Mouse (Mus musculus) cortical plate, adult 2 months (tissue): ENCODE measurements around the gene Rpl7l1. TPM values are rescaled to one million over a fixed set of nuclear protein-coding genes. Genes with fewer than 3 reads are reported as not detected.

ENCODE experiments used
- H3K27ac ChIP-seq: fragments of 200-500 bp; 2 replicates; pipeline ENCODE4 v1.5.1; 2012; ENCODE audit warnings: low read length, control low read depth, inconsistent platforms; ENCODE audit not compliant: insufficient read depth
- H3K4me1 ChIP-seq: fragments of 200-500 bp; 2 replicates; pipeline ENCODE4 v1.6.1; 2011; ENCODE audit warnings: low read length; ENCODE audit not compliant: control insufficient read depth, insufficient read depth
- H3K4me3 ChIP-seq: fragments of 200-500 bp; 2 replicates; pipeline ENCODE4 v1.5.1; 2011; ENCODE audit warnings: mild to moderate bottlenecking, low read length, control low read depth; ENCODE audit not compliant: insufficient read depth
- CTCF ChIP-seq: fragments of 200-500 bp; IDR thresholded peaks from 2 replicates; pipeline ENCODE4 v1.5.1; 2011; ENCODE audit warnings: mild to moderate bottlenecking, control low read depth, low read length; ENCODE audit not compliant: insufficient read depth; ENCODE audit errors: extremely low read depth
- POLR2A ChIP-seq: fragments of 200-500 bp; IDR thresholded peaks from 2 replicates; pipeline ENCODE4 v1.6.1; 2011; ENCODE audit warnings: mild to moderate bottlenecking, low read length, control low read depth; ENCODE audit not compliant: insufficient read depth; ENCODE audit errors: extremely low read depth
- polyA plus RNA-seq: library from polyadenylated mRNA; depleted of rRNA; stranded (reverse); fragments of >200 nt; gene quantifications from 2 replicates; pipeline ENCODE4 v1.2.3, GENCODE M21; 2012

Rpl7l1 gene
- polyA plus RNA-seq, 1 experiment = 43.6 TPM

DNA sequence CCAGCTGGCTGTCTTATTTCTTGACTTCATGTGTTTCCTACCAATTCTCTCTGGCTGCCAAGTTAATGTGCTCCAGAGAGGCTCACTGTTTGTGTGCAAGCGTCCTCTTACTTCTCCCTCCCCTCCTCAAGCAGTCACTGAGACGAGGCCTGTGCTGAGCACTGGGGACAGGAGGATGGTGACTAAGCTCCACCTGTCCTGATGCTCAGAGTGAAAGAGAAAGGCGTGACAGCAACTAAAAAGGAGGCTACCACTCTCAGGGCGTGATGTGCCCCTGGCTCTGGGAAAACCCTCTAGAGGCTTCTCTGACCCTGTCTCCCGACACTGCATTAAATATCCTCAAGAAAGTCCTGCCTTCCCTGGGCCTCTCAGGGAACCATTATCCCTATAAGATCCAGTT is 33.2 kb downstream of the Rpl7l1 start:
- H3K4me1 ChIP-seq = peaks cover 3% of the 10 kb centered on the region; the same call in 1 of the 2 replicates
- TF ChIP-seq CTCF (no peak), POLR2A (no peak)
- no peak overlapping the region for H3K27ac ChIP-seq
- H3K4me3 ChIP-seq = no peak overlapping the region

DNA sequence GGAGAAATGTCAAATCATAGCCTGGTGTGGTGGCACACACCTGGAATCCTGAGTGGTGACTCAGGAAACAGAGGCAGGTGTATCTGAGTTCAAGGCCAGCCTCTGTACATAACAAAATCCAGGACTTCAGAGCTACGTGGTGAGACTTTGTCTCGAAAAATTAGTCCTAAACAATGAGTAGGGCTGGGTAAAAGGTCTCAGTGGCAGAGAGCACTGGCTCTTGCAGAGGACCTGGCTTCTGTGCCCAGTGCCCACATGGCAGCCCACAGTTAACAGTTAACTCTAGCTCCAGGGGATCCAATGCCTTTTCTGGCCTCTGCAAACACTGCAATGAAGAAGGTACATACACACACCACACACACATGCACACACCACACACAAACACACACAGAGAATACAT is 34.7 kb downstream of the Rpl7l1 start:
- Histone ChIP-seq H3K4me1 (peaks cover 3% of the 10 kb centered on the region; the same call in 1 of the 2 replicates), H3K27ac (no peak overlapping the region), H3K4me3 (no peak overlapping the region)
- TF ChIP-seq POLR2A (no peak), CTCF (no peak)

DNA sequence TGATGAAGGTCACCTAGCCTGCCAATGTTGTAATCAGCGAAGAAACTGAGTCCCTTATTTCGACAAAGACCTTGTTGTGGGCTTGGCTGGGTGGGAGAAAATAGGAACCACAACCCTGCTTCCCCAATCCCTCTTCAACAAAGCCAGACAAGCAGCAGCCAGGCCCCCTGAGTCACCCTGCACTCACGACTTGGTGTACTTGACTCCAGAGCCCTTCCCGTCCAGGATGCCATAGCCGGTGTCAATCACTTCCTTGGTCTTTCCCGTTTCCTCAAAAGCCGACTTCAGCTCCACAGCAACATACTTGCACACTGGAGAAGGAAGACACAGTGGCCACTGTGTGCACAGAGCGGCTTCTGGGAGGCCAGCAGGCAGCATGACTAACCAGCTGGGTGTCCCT is 35.2 kb downstream of the Rpl7l1 start:
- TF ChIP-seq POLR2A (no peak), CTCF (no peak)
- Histone ChIP-seq H3K4me1 (peaks cover 3% of the 10 kb centered on the region; the same call in 1 of the 2 replicates), H3K27ac (no peak overlapping the region), H3K4me3 (no peak overlapping the region)

DNA sequence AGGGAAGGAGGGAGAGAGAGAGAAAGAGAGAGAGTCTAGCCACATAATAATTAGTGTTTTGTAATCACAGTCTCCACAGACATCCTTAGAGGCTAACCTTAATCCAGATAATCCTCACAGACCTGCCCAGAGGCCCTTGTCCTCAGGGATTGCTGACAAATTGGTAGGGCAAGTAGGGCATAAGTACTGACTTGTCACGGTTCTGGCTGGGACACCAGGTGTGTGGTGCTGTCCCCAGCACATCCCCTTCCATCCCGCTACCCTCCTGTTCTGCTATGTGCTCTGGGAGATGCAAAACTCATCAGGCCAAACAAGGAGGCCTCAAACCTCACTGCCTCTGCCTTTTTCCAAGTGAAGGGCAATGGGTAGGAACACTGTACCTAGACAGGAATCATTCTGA is 37.0 kb downstream of the Rpl7l1 start:
- Histone ChIP-seq H3K4me1 (no peaks in the 10 kb centered on the region), H3K4me3 (no peak overlapping the region), H3K27ac (no peak overlapping the region)
- TF ChIP-seq POLR2A (no peak), CTCF (no peak)

GRCm38 (mm10) chr17:46742986-46743385 is 39.5 kb downstream of the Rpl7l1 start:
- TF ChIP-seq POLR2A = no peak
- H3K27ac ChIP-seq = no peak overlapping the region

DNA sequence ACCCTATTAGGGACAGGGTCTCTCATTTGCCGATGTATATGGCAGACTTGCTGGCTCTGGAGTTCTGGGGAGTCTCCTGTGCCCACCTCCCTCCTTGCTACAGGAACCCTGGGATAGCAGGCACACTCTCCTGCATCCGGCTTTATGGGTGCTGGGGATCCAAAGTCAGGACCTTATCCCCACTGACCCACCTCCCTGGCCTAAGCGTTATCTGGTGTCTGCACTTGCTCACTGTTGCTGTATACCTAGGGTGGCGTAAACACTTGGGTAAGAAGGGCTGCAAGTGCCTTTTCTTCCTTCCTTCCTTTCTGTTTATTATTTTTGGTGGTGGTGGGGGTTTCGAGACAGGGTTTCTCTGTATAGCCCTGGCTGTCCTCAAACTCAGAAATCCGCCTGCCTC is 41.2 kb downstream of the Rpl7l1 start:
- Histone ChIP-seq H3K4me3 (no peak overlapping the region), H3K27ac (no peak overlapping the region), H3K4me1 (no peaks in the 10 kb centered on the region)
- TF ChIP-seq POLR2A = no peak
- no peak for TF ChIP-seq CTCF

More at GRCm38 (mm10) chr17:46742986-46743385, 39.5 kb downstream of the Rpl7l1 start:
- Histone ChIP-seq H3K4me3 (no peak overlapping the region), H3K4me1 (no peaks in the 10 kb centered on the region)

DNA sequence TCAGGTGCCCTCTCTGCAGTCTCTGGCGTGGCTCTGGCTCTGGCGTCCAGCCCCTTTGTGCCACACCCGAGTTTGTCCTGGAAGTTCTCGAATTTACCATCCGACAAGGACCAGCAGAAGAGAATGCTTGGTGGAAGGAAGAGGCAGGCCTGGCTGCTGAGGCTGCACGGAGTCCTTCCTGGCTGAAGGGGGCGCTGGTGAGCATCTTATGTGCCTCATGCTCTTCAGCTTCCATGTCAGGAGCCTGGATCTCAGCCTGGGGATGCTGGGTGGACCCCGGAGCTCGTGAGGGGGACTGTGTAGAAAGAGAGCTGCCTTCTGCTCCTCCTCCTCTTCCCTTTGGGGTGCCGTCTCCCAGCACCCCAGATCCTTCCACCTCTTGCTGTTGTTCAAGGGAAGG is 46.3 kb downstream of the Rpl7l1 start:
- Histone ChIP-seq H3K27ac (no peak overlapping the region), H3K4me1 (no peaks in the 10 kb centered on the region), H3K4me3 (no peak overlapping the region)
- TF ChIP-seq CTCF = peak; percentile 42
- TF ChIP-seq POLR2A = no peak

GRCm38 (mm10) chr17:46735287-46735686 is 47.2 kb downstream of the Rpl7l1 start:
- TF ChIP-seq POLR2A (no peak), CTCF (no peak)
- Histone ChIP-seq H3K4me1 (no peaks in the 10 kb centered on the region), H3K4me3 (no peak overlapping the region), H3K27ac (no peak overlapping the region)

- no peaks in the 10 kb centered on the region for H3K4me1 ChIP-seq
- TF ChIP-seq CTCF (no peak), POLR2A (no peak)
- no peak overlapping the region for H3K27ac ChIP-seq
- H3K4me3 ChIP-seq = no peak overlapping the region
Observed at GRCm38 (mm10) chr17:46734055-46734454, 48.4 kb downstream of the Rpl7l1 start.

- TF ChIP-seq POLR2A (no peak), CTCF (no peak)
- Histone ChIP-seq H3K27ac (no peak within 1 kb of the TSS), H3K4me1 (no peaks in the 10 kb centered on the region), H3K4me3 (no peak within 1 kb of the TSS)
Observed at GRCm38 (mm10) chr17:46728904-46729318, 53.6 kb downstream of the Rpl7l1 start, which contains the start of gene Gnmt. Gene Gnmt, minus strand, starts transcription at chr17:46729168.

DNA sequence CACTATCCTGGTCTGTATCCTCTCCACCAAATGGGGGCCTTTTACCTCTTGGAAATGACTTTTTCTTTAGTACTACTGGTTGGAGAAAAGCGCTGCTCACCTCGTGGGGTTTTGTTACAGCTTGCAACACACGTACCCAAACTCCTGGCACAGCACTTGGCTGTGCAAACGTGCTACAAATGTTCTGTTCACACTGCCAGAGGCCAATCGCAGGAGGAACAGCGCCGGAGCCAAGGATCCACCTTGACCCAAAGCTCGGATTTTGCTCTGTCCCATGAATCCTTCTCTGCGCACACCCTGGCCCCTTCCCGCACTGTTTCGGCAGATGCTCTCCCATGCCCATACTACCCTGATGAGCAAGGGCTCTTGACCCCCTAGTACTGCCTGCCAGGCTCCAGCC is 54.0 kb downstream of the Rpl7l1 start:
- Histone ChIP-seq H3K4me3 (no peak overlapping the region), H3K4me1 (no peaks in the 10 kb centered on the region), H3K27ac (no peak overlapping the region)

More for the DNA sequence above, 54.0 kb downstream of the Rpl7l1 start:
- TF ChIP-seq POLR2A (no peak), CTCF (no peak)
